Mouse (Mus musculus): ENCODE data around the gene Pcnt. TPM values are rescaled to one million over a fixed set of nuclear protein-coding genes. Genes with fewer than 3 reads are reported as not detected.

Gene Pcnt
- total and polyA plus RNA-seq, 2 experiments from 2014 or later, result 9.5 to 17.6 TPM

DNA sequence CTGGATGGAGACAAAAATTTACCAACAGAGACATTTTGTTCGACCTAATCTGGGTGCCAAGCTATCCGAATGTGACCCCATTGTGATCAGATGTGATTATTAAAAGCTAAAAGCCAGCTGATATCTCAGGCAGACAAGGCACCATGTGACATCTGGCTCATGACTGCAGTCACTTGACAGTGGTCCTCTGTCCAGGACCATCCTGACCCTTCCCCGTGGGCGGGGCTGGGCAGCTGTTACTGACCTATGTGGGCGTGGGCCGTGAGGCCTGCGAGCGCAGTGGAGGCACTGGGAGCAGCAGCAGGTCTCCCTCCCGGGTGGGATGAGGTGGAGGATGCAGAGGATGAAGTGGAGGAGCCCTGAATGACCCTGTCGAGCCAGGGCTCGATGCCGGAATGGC lies 125.0 kb downstream of the Pcnt start:
- ATAC-seq (ENCODE audit: insufficient read depth, low read depth) (no peak), DNase-seq (ENCODE audit: low spot score) (no peak)
- Histone ChIP-seq H3K36me3 (replicated peaks; ENCODE audit: control insufficient read depth, insufficient read depth, low read length) (peaks cover 65% of the 10 kb centered on the region), H3K4me3 (ENCODE audit: low read depth, low read length) (no peak overlapping the region), H3K27me3 (ENCODE audit: control insufficient read depth, insufficient read depth, low read length) (no peaks in the 10 kb centered on the region), H3K4me1 (ENCODE audit: control insufficient read depth, insufficient read depth) (no peaks in the 10 kb centered on the region), H3K9ac (replicated peaks; ENCODE audit: low read depth, low read length) (no peak overlapping the region), H3K9me3 (replicated peaks; ENCODE audit: control insufficient read depth, low read length) (no peaks in the 10 kb centered on the region), H3K4me2 (ENCODE audit: low read depth, low read length) (no peak overlapping the region), H3K27ac (ENCODE audit: low read depth) (no peak overlapping the region)
- 80% methylated on average over 12 of the region's 12 CpGs for WGBS
- TF ChIP-seq EP300 (IDR thresholded peaks at IDR 0.05; ENCODE audit: low read depth) (no peak), CTCF (IDR thresholded peaks at IDR 0.05; ENCODE audit: low read depth) (no peak)

- WGBS, result 48% methylated on average over 7 of the region's 7 CpGs
- Histone ChIP-seq H3K9ac (replicated peaks; ENCODE audit: low read depth, low read length) (no peak overlapping the region), H3K27ac (ENCODE audit: low read depth) (peak overlapping the region; percentile 20; the same call in 1 of the 2 replicates), H3K9me3 (replicated peaks; ENCODE audit: control insufficient read depth, low read length) (no peaks in the 10 kb centered on the region), H3K27me3 (ENCODE audit: control insufficient read depth, insufficient read depth, low read length) (no peaks in the 10 kb centered on the region), H3K4me2 (ENCODE audit: low read depth, low read length) (no peak overlapping the region), H3K4me3 (ENCODE audit: low read depth, low read length) (no peak overlapping the region), H3K36me3 (replicated peaks; ENCODE audit: control insufficient read depth, insufficient read depth, low read length) (peaks cover 70% of the 10 kb centered on the region), H3K4me1 (ENCODE audit: control insufficient read depth, insufficient read depth) (no peaks in the 10 kb centered on the region)
- TF ChIP-seq CTCF (IDR thresholded peaks at IDR 0.05; ENCODE audit: low read depth) (no peak), EP300 (IDR thresholded peaks at IDR 0.05; ENCODE audit: low read depth) (no peak)
- DNase-seq (ENCODE audit: low spot score) (no peak), ATAC-seq (ENCODE audit: insufficient read depth, low read depth) (no peak)
Observed at GRCm38 (mm10) chr10:76316194-76316593, 126.4 kb downstream of the Pcnt start.

GRCm38 (mm10) chr10:76306738-76307137 lies 135.8 kb downstream of the Pcnt start:
- ATAC-seq (ENCODE audit: insufficient read depth, low read depth) (no peak), DNase-seq (ENCODE audit: low spot score) (no peak)
- peaks cover 55% of the 10 kb centered on the region for H3K36me3 ChIP-seq (replicated peaks; ENCODE audit: control insufficient read depth, insufficient read depth, low read length)
- no peak overlapping the region for H3K9ac ChIP-seq (replicated peaks; ENCODE audit: low read depth, low read length)
- no peak overlapping the region for H3K4me3 ChIP-seq (ENCODE audit: low read depth, low read length)
- H3K4me2 ChIP-seq (ENCODE audit: low read depth, low read length), result no peak overlapping the region
- no peaks in the 10 kb centered on the region for H3K9me3 ChIP-seq (replicated peaks; ENCODE audit: control insufficient read depth, low read length)
- no peaks in the 10 kb centered on the region for H3K4me1 ChIP-seq (ENCODE audit: control insufficient read depth, insufficient read depth)
- WGBS, result 78% methylated on average over 9 of the region's 9 CpGs
- no peak overlapping the region for H3K27ac ChIP-seq (ENCODE audit: low read depth)
- no peak for TF ChIP-seq CTCF (IDR thresholded peaks at IDR 0.05; ENCODE audit: low read depth)
- no peak for TF ChIP-seq EP300 (IDR thresholded peaks at IDR 0.05; ENCODE audit: low read depth)
- H3K27me3 ChIP-seq (ENCODE audit: control insufficient read depth, insufficient read depth, low read length), result no peaks in the 10 kb centered on the region

Other genes starting within 250 kb of the Pcnt start
- 24.2 and 27.7 TPM in 2 replicates for gene Prmt2, start 204.9 kb downstream of the Pcnt start, total RNA-seq (2014; rRNA removed; ENCODE audit: low replicate concordance)
- 31.7 and 36.2 TPM in 2 replicates for gene Prmt2, start 204.9 kb downstream of the Pcnt start, polyA plus RNA-seq (2015; fragmentation: Nextera tagmentation; extraction: Ambion mirVana)
- gene S100b, start 188.9 kb downstream of the Pcnt start, total RNA-seq (2014; rRNA removed; ENCODE audit: low replicate concordance), result 0.89 TPM in 1 of 2 replicates, not detected in the other
- 0.70 and 0.86 TPM in 2 replicates for gene S100b, start 188.9 kb downstream of the Pcnt start, polyA plus RNA-seq (2015; fragmentation: Nextera tagmentation; extraction: Ambion mirVana)
- 23.8 and 47.4 TPM in 2 replicates for gene Dip2a, start 97.5 kb downstream of the Pcnt start, total RNA-seq (2014; rRNA removed; ENCODE audit: low replicate concordance)
- 4.3 and 5.7 TPM in 2 replicates for gene Dip2a, start 97.5 kb downstream of the Pcnt start, polyA plus RNA-seq (2015; fragmentation: Nextera tagmentation; extraction: Ambion mirVana)
- not detected in 2 replicates for gene AC141477.1, start 2.3 kb downstream of the Pcnt start, total RNA-seq (2014; rRNA removed; ENCODE audit: low replicate concordance)
- gene AC141477.1, start 2.3 kb downstream of the Pcnt start, polyA plus RNA-seq (2015; fragmentation: Nextera tagmentation; extraction: Ambion mirVana), result 1.6 TPM in 1 of 2 replicates, not detected in the other
- gene 2610028H24Rik, start 6.3 kb upstream of the Pcnt start, total RNA-seq (2014; rRNA removed; ENCODE audit: low replicate concordance), result not detected in 2 replicates
- 0.47 TPM in 1 of 2 replicates, not detected in the other for gene 2610028H24Rik, start 6.3 kb upstream of the Pcnt start, polyA plus RNA-seq (2015; fragmentation: Nextera tagmentation; extraction: Ambion mirVana)
- 42.0 and 58.6 TPM in 2 replicates for gene Mcm3ap, start 26.1 kb upstream of the Pcnt start, total RNA-seq (2014; rRNA removed; ENCODE audit: low replicate concordance)
- 28.6 and 30.9 TPM in 2 replicates for gene Mcm3ap, start 26.1 kb upstream of the Pcnt start, polyA plus RNA-seq (2015; fragmentation: Nextera tagmentation; extraction: Ambion mirVana)
- gene Ybey, start 26.3 kb upstream of the Pcnt start, total RNA-seq (2014; rRNA removed; ENCODE audit: low replicate concordance), result 3.0 and 6.3 TPM in 2 replicates
- gene Ybey, start 26.3 kb upstream of the Pcnt start, polyA plus RNA-seq (2015; fragmentation: Nextera tagmentation; extraction: Ambion mirVana), result 4.5 TPM in 2 replicates
- 4.9 and 9.0 TPM in 2 replicates for gene Lss, start 88.8 kb upstream of the Pcnt start, total RNA-seq (2014; rRNA removed; ENCODE audit: low replicate concordance)
- 5.7 and 7.8 TPM in 2 replicates for gene Lss, start 88.8 kb upstream of the Pcnt start, polyA plus RNA-seq (2015; fragmentation: Nextera tagmentation; extraction: Ambion mirVana)
- gene Spatc1l, start 119.5 kb upstream of the Pcnt start, total RNA-seq (2014; rRNA removed; ENCODE audit: low replicate concordance), result not detected in 2 replicates
- not detected in 2 replicates for gene Spatc1l, start 119.5 kb upstream of the Pcnt start, polyA plus RNA-seq (2015; fragmentation: Nextera tagmentation; extraction: Ambion mirVana)
- gene Ftcd, start 132.9 kb upstream of the Pcnt start, total RNA-seq (2014; rRNA removed; ENCODE audit: low replicate concordance), result 3.5 and 5.8 TPM in 2 replicates
- gene Ftcd, start 132.9 kb upstream of the Pcnt start, polyA plus RNA-seq (2015; fragmentation: Nextera tagmentation; extraction: Ambion mirVana), result 4.5 and 5.6 TPM in 2 replicates
- gene Col6a2, start 180.8 kb upstream of the Pcnt start, total RNA-seq (2014; rRNA removed; ENCODE audit: low replicate concordance), result 133 and 156 TPM in 2 replicates
- gene Col6a2, start 180.8 kb upstream of the Pcnt start, polyA plus RNA-seq (2015; fragmentation: Nextera tagmentation; extraction: Ambion mirVana), result 67.6 and 72.4 TPM in 2 replicates